Mouse (Mus musculus): ENCODE results near the gene Crip1.

Gene Crip1

DNA sequence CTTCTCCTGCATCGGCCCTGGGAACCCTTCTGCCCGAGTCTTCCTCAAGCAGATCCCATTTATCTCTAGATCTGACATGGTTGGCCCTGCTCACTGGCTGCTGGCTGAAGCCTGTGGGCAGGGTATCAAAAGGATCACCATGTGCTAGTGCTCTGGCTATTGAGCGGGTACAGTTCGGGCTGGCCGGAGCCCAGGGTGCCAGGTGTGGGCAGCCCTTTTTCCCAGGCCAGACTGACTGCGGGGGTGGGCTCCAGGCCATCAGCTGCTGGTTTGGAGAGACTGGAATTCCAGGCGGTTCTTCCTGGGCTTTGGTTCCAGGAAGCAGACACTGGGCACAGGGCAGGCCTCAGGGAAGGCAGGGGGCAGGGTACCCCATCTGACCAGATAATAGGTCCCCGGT, 1.4 kb downstream of the Crip1 start:
- DNase-seq (ENCODE audit: low read depth) = no peak

DNA sequence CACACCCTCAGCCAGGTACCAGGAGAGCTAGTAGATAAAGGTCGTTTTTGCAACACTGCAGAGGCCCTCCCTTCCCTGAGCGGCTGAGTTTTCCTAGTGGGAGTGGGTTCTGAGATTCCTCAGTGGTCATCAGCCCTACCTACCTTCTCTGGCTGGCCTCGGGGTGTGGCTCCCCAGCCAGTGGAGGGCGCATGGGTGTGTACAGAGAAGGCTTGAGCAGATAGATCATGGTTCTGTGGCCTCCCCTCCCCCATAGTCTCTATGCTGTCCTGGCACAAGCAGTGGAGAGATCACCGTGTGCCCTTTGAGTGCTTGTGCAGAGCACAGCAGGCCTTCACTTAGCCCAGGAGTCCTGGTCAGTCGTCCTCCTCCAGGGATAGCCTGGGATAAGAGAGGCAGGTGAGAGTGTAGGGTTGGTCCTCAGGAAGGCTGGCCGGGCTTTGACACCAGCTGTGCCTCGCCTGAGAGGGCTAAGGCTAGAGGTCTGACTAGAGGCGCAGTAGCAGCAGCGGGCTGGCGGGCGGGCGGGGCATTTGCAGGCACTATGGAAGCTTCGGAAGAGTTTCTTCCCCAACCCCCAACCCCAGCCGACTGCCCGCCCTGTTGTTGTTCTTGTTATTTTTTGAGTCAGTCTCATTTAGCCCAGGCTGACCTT, 2.4 kb downstream of the Crip1 start:
- DNase-seq (ENCODE audit: low read depth) = no peak

DNA sequence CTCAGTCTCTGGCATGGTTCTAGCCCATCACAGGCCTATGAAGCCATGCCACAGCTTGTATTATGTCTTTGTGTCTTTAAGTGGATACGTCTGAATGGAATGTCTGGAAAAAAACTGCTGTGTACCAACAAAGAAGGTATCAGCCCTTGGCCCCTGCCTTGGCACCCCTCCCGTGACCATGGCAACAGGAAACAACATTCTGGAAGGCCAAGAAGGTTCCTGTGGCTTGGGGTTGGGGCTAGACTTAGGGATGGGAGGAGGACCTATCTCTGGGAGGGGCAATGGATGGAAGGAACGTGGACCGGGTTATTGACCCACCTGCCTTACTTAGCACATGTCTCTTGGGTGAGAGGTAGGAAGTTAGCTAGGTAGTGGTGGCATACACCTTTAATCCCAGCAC, 3.2 kb downstream of the Crip1 start:
- no peak for DNase-seq (ENCODE audit: low read depth)

DNA sequence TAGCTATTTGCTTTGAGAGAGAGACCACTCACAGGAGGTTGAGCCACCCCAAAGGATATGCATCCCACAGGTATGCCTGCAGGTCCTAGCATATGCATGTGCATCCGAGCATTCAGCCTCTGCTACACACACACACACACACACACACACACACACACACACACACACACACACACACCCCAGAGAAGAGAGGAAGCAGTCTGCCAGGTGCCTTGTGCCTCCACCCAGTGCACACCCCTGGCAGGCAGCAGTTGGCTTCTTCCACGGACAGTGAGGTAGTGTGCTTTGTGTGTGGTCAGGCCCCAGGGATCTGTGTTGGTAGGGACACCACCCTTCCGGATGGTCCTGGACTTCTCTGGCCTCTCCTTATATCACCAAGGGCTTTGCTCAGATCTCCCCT, 3.8 kb downstream of the Crip1 start:
- DNase-seq (ENCODE audit: low read depth) = no peak

DNA sequence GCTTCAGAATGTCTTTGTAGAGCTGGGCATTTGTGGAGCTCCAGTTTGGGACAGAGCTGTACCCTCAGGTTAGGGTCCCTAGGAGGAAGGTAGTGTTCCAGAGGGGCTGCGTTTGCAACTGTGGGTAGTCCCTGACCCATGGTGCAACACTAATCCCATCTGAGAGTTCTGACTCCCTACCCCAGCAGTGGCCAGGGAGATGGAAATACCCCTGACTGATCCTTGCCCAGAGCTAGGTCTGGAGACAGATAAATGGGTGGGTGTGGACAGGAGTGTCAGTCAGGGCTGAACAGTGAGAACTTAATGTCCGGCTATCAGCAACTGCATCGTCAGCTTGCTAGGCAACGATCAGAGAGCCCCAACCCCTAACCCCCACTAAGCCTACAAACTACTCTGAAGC, 4.5 kb downstream of the Crip1 start:
- no peak for DNase-seq (ENCODE audit: low read depth)

DNA sequence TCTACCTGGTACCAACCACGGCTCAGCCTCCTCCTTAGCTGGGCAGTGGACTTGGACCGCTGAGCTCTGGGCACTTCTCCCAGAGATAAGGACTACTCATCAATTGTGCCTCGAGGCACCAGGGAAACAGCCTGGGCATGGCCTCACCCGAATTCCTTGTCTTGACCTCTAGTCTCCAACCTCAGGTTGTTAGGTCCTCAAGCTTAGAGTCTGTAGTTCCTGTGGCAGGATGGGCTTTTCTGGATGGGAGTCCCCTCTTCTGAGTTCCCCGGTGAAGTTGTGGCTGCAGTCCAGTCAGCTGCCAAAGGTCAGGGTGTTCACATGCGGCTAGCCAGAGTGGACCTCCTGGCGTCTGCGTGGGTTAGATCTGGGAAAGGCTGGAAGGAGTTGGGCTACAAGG, 4.9 kb downstream of the Crip1 start:
- no peak for DNase-seq (ENCODE audit: low read depth)

DNA sequence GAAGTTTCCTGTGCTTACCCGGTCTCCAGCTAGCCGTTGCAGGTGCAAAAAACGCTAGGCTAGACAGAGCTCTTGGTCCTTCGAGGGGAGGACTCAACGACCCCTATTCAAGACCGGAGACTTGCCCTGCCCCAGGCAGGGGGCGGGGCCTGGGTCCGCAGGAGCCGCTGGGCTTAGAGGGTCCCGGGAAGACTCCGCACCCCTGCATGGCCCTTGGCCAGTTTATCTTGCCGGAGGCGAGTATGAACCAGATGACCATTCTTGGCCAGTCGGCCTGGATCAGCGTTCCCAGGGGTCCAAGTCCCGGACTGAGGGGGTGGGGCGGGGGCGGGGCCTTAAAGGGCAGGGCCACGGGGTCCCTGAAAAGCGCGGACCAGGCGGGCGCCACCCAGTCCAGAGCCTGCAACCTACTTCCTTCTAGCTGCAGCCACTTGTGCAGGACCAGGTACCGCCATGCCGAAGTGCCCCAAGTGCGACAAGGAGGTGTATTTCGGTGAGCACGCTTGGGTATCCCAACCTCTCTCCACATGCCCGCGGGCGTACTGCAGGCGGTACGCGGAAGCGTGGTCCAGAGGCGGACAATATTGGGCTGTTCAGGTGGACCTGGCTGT, 5.7 kb downstream of the Crip1 start:
- no peak for DNase-seq (ENCODE audit: low read depth)

DNA sequence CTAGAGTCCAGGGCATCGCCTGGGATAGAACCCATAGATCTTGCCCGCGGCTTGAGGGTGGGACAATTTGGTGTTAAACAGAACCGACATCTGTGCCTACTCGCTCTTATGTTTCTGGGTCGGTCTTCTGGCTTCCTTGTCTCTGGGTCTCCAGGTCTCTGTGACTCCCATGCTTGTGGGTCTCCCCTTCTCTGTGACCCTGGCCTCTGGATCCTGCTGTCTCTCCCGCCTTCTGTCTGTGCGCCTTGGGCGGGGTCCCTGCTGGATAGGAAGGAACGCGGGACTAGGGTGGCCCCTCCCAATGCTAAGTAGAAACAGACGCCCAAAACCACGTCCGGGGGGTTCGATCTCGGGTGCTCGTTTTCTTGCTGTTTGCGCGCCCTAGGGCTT, 6.2 kb downstream of the Crip1 start:
- DNase-seq (ENCODE audit: low read depth) = no peak

DNA sequence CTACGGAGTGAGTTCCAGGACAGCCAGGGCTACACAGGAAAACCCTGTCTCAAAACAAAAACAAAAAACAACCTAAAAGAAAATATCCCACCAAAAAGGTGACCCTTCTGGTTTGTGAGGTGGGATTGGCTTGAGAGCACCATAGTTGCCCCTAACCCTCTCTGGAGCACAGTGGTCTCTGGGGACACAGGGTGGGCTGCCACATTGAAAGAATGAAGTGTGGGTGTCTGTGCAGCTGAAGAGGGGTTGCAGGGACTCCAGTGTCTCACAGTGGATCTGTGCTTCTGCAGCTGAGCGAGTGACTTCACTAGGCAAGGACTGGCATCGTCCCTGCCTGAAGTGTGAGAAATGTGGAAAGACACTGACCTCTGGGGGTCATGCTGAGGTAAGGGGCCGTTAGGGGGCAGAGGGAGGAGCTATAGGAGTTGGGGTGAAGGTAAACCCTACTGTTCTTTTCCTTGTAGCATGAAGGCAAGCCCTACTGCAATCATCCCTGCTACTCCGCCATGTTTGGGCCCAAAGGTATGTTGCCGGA, 6.9 kb downstream of the Crip1 start:
- no peak for DNase-seq (ENCODE audit: low read depth)

DNA sequence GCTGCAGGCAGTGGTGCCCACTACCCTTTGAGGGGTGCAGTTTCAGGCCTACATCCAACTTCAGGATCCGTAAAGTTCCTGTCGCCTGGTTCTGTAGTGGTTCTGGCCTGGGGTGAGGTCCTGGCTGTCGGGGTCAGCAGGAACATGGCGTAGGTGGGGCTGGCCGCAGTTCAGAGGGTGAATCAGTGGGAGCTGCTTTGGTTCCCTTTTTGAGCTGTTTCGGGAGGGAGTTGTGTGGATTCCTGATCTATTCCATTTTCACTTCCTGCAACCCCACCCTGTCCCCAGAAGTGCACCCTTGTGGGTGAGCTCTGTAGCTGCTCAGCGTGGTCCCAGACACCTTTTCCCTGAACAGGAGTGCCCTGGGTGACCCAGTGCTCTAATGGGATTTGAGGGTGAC, 7.9 kb downstream of the Crip1 start:
- no peak for DNase-seq (ENCODE audit: low read depth)

DNA sequence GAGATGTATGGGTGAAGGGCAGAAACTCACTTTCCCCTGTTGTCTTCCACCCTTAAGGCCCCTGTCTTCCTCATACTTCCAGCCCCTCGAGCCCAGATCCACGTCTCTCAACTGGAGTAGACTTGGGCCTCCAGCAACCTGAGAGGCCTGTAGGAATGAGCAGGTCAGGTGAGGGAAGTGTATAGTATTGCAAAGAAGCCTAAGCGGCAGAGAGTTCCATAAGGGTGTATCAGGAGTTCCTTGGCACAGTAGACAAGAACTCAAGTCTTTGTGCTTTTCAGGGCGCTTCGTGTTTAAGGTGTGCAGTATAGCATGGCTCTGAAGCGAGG, 8.6 kb downstream of the Crip1 start:
- DNase-seq (ENCODE audit: low read depth) = no peak

DNA sequence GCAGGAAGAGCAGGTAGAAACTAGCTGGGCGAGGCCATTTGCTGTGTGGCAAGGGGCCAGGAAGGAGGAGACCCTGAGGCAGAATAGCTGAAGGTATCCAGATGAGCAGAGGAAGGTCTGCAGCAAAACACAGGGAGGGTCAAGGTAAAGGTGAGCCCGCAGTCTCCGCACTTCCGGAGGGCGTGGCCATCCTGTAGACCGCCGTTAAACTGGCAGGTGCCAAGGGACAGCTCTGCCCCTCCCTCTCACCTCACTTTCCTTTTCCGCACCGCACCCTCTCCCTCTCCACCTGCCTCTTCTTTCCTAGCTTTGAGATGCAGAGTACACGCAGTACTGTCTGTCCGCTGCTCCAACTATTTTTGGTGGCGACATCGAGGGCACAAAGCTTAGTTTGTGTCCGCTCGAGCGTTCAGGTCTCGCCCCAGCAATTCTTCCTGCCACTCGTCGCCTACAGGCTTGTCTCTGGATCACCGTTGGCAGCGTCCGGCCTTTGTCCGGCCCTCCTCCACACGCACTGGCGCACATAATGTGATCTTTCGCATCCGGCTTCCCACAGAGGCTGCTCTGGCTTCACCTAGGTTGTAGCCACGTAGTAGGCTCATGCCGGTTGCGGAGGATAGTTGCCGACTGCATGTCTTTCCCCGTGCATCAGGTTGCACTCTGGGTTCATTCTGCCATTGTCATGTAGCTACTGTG, 9.1 kb downstream of the Crip1 start:
- no peak for DNase-seq (ENCODE audit: low read depth)

DNA sequence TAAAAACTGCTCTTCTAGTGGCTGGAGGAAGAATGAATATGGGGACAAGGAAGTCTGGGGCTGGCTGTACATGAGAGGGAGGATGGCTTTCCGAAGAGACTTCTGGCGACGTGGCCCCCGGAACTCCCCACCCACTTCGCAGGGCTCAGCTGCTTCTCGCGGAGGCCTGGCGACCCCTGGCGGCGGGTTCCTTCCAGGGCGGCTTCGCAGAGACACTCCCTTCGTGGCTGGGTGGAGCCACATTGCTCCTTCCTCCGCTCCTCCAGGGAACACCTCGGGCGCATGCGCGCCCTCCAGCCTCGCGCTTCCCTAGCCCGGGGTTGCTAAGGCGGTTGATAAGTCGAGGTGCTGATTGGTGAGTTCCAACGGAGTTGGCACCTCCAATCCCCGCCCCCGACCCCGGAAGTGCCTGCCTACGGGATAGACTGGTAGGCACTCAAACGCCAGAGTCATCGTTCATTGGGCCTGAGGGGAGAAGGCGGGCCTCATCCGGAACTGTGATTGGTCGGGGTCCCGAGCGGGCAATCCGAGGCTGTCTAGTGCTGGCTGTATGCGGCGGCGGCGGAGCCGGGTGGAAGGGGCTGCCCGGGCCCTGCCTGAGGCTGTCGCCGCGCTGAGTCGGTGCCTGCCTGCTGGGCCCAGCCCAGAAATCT, 9.9 kb downstream of the Crip1 start, which contains the start of gene Tedc1:
Gene Tedc1, plus strand, starts transcription at position 535 of the 653 bp plus-strand sequence.
- peak; percentile 98 for DNase-seq (ENCODE audit: low read depth)

DNA sequence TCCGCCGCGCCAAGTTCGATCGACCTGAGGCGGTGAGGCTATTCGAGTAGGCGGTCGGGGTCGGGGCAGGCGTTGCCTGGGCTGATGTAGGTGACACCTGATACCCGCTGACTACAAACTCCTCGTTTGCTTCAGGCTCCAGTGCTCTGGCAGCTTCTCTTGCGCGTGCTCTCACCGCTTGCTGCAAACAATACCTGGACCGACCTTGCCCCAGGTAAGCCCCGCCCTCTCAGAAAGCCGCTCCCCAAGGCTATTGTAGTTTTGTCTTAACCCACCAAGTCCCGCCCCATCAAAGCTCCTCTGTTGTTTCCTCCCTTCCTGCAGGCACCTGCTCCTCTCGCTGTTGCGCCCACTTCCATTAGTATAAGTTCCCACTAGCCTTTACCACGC, 10.4 kb downstream of the Crip1 start:
- no peak for DNase-seq (ENCODE audit: low read depth)

DNA sequence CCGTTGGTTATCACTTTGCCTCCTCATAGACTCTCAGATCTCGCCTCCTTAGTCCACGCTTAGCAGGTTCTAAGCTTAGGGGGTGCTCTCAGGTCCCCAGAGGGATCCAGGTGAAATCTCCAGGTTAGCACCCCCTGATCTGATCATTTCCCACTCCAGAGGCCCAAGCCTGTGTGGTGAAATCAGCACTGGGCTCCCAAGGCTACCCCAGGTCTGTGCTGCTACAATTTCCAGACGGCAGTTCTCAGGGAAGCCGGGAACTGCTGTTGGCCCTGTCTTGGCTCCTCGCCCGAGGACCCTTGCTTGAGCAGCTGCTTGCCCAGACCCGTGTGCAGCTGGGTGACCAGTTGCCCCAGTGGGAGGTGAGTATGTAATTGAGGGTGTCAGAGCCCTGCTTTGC, 10.9 kb downstream of the Crip1 start:
- no peak for DNase-seq (ENCODE audit: low read depth)

DNA sequence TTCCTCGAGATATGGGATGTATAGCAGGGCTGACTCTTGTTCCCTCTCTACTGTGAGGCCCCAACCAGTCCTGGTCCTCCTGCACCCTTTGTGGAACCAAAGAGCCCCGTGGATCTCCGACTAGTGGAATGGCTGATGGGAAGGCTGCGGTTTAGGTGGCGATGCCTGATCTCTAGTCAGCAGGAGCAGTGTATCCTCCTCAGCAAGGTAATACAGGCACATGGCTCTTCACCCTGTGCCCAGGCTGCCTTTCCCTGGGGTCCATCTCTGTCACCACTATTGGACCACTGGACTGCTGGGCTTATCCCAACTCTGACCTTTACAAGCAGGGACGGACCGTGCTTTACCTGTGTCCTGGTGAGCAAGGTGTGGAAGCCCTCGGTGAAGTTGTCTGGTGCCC, 11.4 kb downstream of the Crip1 start:
- no peak for DNase-seq (ENCODE audit: low read depth)

DNA sequence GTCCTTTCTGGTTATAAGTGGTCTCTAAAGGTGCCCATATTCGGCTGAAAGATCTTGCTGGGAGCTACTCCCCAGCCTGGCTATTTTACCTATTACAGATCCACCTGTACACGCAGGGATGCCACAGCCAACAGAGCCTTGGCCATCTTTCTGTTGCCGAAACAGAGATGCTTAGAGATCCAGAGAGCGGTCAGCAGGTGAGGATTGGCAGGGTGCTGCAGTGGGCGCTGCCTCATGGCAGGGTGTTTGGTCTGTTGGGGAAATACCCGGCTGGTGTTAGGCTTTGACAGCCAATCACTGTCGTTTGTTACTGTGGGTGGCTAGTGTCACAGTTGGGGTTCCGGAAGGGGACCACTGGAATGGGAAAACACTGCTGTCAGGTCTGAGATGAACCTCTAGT, 11.9 kb downstream of the Crip1 start:
- DNase-seq (ENCODE audit: low read depth) = no peak

DNA sequence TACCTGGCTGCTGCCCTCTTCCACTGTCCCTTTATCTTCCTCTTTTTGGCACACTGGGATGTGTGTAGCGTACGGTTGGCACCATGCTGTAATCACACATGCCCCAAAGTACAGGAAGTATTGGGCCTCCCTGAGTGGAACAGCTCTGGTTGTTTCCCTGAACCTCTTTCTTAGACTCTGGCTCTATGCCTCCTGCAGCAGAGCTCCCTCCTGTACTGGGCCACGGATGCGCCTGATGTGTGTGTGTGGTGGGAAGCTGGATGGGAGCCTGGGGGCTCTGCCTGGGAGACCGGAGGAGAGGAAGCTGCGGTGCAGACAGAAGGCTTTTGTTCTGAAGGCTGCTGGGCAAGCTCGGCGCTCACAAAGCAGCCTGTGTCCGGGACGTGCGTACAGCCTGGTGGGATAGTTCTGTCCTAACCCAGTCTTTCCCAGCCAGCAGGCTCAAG, 17.5 kb downstream of the Crip1 start:
- DNase-seq (ENCODE audit: low read depth) = no peak

DNA sequence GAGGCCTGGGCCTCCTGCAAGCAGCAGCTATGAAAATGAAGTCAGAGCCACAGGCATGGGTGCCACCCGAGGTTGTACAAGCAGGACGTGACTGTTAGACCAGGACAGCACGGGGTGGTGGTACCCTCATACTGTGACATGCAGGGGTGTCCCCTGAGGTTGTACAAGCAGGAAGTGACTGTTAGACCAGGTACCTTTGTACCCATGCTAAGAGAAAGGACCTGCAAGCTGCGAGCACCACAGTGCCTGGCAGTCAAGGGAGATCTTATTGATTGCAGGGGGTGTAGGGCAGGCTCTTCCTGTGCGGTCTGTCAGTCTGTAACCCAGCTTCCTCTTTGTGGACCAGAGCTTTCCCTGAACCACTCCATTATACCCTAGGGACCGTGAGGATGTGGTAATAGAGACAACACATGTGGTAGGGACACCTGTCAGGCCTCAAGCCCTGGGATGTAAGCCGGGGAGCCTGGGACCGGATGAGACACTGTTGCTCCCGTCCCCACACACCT, 22.0 kb downstream of the Crip1 start:
- no peak for DNase-seq (ENCODE audit: low read depth)

DNA sequence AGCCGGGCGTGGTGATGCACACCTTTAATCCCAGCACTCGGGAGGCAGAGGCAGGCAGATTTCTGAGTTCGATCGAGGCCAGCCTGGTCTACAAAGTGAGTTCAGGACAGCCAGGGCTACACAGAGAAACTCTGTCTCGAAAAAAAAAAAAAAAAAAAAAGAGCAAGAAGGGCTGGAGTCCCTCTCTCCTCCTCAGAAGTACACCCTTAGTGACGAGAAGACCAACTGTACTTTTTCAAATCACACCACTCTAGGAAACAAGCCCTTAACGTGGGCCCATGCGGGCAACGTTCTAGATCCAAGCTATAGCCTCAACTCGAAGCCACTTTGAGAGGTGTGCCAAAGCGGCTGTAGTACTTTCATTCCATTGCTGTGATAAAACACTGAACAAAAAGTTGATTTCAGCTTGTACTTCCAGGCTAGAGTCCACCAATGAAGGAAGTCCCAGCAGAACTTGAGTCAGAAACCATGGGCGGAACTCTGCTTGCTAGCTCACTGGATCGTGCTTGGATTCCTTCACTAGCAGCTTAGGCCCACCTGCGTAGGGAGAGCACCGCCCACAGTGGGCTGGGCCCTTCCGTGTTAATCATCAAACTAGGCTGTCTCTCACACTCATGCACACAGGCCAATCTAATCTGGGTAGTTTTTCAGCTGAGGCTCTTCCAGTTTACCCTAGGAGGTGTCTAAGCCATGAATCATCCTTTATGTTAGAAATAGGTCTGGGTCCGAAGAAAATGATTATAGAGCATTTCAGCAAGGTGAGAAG, 31.0 kb downstream of the Crip1 start:
- no peak for DNase-seq (ENCODE audit: low read depth)

DNA sequence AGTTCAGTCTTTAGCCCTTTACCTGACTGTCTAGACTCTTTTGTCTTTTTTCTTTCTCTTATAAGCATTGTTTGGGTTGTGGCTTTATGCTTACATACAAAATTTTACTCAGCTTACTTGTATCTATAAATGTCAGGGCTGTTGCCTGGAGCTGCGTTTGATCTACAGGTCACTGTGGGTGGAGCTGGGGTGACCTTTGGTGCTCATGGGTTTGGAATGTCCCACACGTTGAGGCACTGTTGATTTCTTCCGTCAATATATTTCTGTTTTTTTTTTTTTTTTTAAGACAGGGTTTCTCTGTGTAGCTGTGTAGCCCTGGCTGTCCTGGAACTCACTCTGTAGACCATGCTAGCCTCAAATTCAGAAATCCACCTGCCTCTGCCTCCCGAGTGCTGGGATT, 34.9 kb downstream of the Crip1 start:
- no peak for DNase-seq (ENCODE audit: low read depth)

DNA sequence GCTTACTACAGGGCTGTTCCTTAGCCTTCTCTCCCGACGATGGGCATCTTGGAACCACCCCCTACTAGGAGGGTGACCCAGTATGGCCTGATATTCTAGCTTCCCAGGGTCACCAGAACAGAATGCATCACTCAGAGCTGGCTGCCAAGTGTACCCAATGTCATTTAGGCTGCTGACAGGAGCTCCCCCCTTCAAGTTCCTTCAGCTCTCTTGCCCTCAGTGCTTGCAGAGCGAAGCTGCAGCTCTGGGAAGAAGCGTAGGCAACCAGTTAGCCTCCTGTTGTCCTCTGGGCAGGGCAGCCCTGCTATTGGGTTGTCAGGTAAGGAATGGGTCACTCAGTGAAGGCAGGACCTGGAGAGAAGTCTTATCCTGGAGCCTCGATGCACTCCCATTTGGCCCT, 38.8 kb downstream of the Crip1 start:
- DNase-seq (ENCODE audit: low read depth) = no peak

All from c-Kit-positive CD71-negative TER-119-negative erythroid progenitor cells, embryonic 14.5 days (primary cell).